Comparison of ENCODE assay signal across 24 mouse cellular contexts in genomic region chr7:39882113-39882512, GRCm38 (mm10).
DNase-seq lines count a peak whose midpoint lies in the region; ATAC-seq lines count a peak whose summit lies in the region.
"Had no signal": no experiment of that assay in that cellular context is flagged by ENCODE, and none has a peak within 500 bp of the region (broad histone marks: within the 10 kb centered on the region; RNA-seq: fewer than 3 reads in every experiment).

No protein-coding gene starts in this region.

- H3K4me2 ChIP-seq in kidney, embryonic 15.5 days: no peak overlapping the region
- no peak overlapping the region for H3K4me2 ChIP-seq in intestine, embryonic 16.5 days (ENCODE audit: low read depth, low read length)
- H3K4me2 ChIP-seq: forebrain, embryonic 13.5 days; heart, embryonic 13.5 days; hindbrain, embryonic 14.5 days had no signal

- H3K4me3 ChIP-seq in kidney, embryonic 15.5 days (replicated peaks): no peak overlapping the region
- no peak overlapping the region for H3K4me3 ChIP-seq in intestine, embryonic 16.5 days (ENCODE audit: low read length)
- H3K4me3 ChIP-seq: forebrain, embryonic 10.5 days; forebrain, embryonic 13.5 days; heart, adult 2 months; heart, embryonic 10.5 days; heart, embryonic 13.5 days had no signal

- H3K27me3 ChIP-seq in kidney, embryonic 15.5 days: no peaks in the 10 kb centered on the region
- no peaks in the 10 kb centered on the region for H3K27me3 ChIP-seq in intestine, embryonic 16.5 days (replicated peaks; ENCODE audit: control insufficient read depth, insufficient read depth, low read length)
- H3K27me3 ChIP-seq: forebrain, embryonic 13.5 days; heart, embryonic 13.5 days had no signal

- peak; percentile 84 for ATAC-seq in kidney, embryonic 15.5 days (replicated peaks; ENCODE audit: low FRiP score)
- no peak for ATAC-seq in intestine, embryonic 16.5 days
- ATAC-seq: activated CD4-positive, CD25-positive, alpha-beta regulatory T cell, adult 4 months; forebrain, embryonic 13.5 days; forebrain, embryonic 16.5 days; hindbrain, postnatal 0 days had no signal

- DNase-seq in kidney, adult 11 months: peak; percentile 2
- DNase-seq in kidney, adult 18-20 months: no peak
- no peak for DNase-seq in kidney, postnatal 25 days
- DNase-seq in Muller cell, postnatal 12 days (ENCODE audit: inconsistent ontology term): peak; percentile 67
- DNase-seq: adrenal gland, adult 8-10 months; adrenal gland, postnatal 25 days; cerebellum, adult 11-12 months; cerebellum, adult 8-10 months; cerebellum, postnatal 14 days; gastrocnemius, postnatal 10 days; gastrocnemius, postnatal 36 days; heart, adult 2 months; heart, postnatal 14 days; heart, postnatal 4 days had no signal

- no peaks in the 10 kb centered on the region for H3K36me3 ChIP-seq in kidney, embryonic 15.5 days
- no peaks in the 10 kb centered on the region for H3K36me3 ChIP-seq in intestine, embryonic 16.5 days (ENCODE audit: control insufficient read depth, insufficient read depth, low read length)
- H3K36me3 ChIP-seq: forebrain, embryonic 10.5 days; heart, embryonic 10.5 days; heart, embryonic 13.5 days had no signal

- H3K4me1 ChIP-seq in kidney, embryonic 15.5 days: 0 out of 2 replicates have a peak, but pooled peaks cover 3% of the 10 kb centered on the region
- no peaks in the 10 kb centered on the region for H3K4me1 ChIP-seq in intestine, embryonic 16.5 days (ENCODE audit: control insufficient read depth, insufficient read depth, low read length)
- H3K4me1 ChIP-seq: forebrain, embryonic 10.5 days; forebrain, embryonic 13.5 days; heart, embryonic 10.5 days; heart, embryonic 13.5 days had no signal

- no peaks in the 10 kb centered on the region for H3K9me3 ChIP-seq in kidney, embryonic 15.5 days (replicated peaks)
- no peaks in the 10 kb centered on the region for H3K9me3 ChIP-seq in intestine, embryonic 16.5 days (ENCODE audit: control insufficient read depth, low read length)
- H3K9me3 ChIP-seq: heart, embryonic 10.5 days; heart, embryonic 13.5 days had no signal

- 43% methylated on average over 1 of the region's 1 CpGs for WGBS in kidney, embryonic 15.5 days
- 43% methylated on average over 1 of the region's 1 CpGs for WGBS in intestine, embryonic 16.5 days

- no peak overlapping the region for H3K9ac ChIP-seq in kidney, embryonic 15.5 days
- H3K9ac ChIP-seq in intestine, embryonic 16.5 days (ENCODE audit: low read depth, low read length): no peak overlapping the region
- H3K9ac ChIP-seq: forebrain, embryonic 13.5 days; heart, embryonic 13.5 days; hindbrain, embryonic 14.5 days had no signal

- H3K27ac ChIP-seq in kidney, embryonic 15.5 days: peak overlapping the region; percentile 54; the same call in 1 of the 2 replicates
- H3K27ac ChIP-seq in intestine, embryonic 16.5 days (ENCODE audit: low read length): no peak overlapping the region
- H3K27ac ChIP-seq: forebrain, embryonic 10.5 days; forebrain, embryonic 13.5 days; heart, adult 2 months; heart, embryonic 10.5 days; heart, embryonic 13.5 days; hindbrain, embryonic 14.5 days; hindbrain, postnatal 0 days had no signal

Comparison
In these comparisons a context has a peak if more than half of its experiments do, and no peak if none do; other contexts are left out.
1. DNase-seq: peak in kidney, adult 11 months (single experiment) and Muller cell, postnatal 12 days (single experiment); none in kidney, adult 18-20 months (single experiment) and kidney, postnatal 25 days (0 of 2).